Mouse (Mus musculus) kidney, embryonic 16.5 days (tissue): Measurements from ENCODE around the gene Mfap3. TPM values are rescaled to one million over a fixed set of nuclear protein-coding genes. Genes with fewer than 3 reads are reported as not detected.
"Not testable (repeated sequence)": the region's sequence is repeated elsewhere in the genome, so short reads cannot be mapped to it uniquely, and the experiment has no call there.

Source experiments
- ATAC-seq: fragments of 200-750 bp; cut with Nextera tagmentation; 2 replicates; pipeline ENCODE4 v1.8.0; 2017; ENCODE audit warnings: moderate TSS enrichment; ENCODE audit not compliant: low FRiP score, low TSS enrichment
- H3K27ac ChIP-seq: fragments of 300-500 bp; sonication (generic); 2 replicates; pipeline ENCODE4 v1.5.1; 2014; ENCODE audit warnings: low read length
- H3K27me3 ChIP-seq: fragments of 300-500 bp; sonication (generic); 2 replicates; pipeline ENCODE4 v1.6.1; 2014; ENCODE audit warnings: low read length, control low read depth, mixed read lengths; ENCODE audit not compliant: insufficient read depth
- H3K36me3 ChIP-seq: fragments of 300-500 bp; sonication (generic); 2 replicates; pipeline ENCODE4 v1.6.1; 2014; ENCODE audit warnings: low read length, control low read depth, mixed read lengths; ENCODE audit not compliant: insufficient read depth
- H3K4me1 ChIP-seq: fragments of 300-500 bp; sonication (generic); 2 replicates; pipeline ENCODE4 v1.6.1; 2014; ENCODE audit warnings: low read length, control low read depth, mixed read lengths; ENCODE audit not compliant: insufficient read depth
- H3K4me2 ChIP-seq: fragments of 300-500 bp; sonication (generic); replicated peaks from 2 replicates; pipeline ENCODE4 v1.6.1; 2014; ENCODE audit warnings: low read depth, low read length
- H3K4me3 ChIP-seq: fragments of 300-500 bp; sonication (generic); 2 replicates; pipeline ENCODE4 v1.5.1; 2014; ENCODE audit warnings: mild to moderate bottlenecking, low read length
- H3K9ac ChIP-seq: fragments of 300-500 bp; sonication (generic); replicated peaks from 2 replicates; pipeline ENCODE4 v1.6.1; 2014; ENCODE audit warnings: low read length
- H3K9me3 ChIP-seq: fragments of 300-500 bp; sonication (generic); 2 replicates; pipeline ENCODE4 v1.6.1; 2016; ENCODE audit warnings: low read length, control low read depth
- WGBS: fragments of 180-500 bp; shearing (Covaris S2); extraction: QIAGEN DNeasy Blood & Tissue Kit; methylation state at CpG from one replicate; pipeline ENCODE4 v1.1.7; 2014; 5-methylcytosine and 5-hydroxymethylcytosine counted together
- polyA plus RNA-seq: library from polyadenylated mRNA; unstranded; fragments of >200 nt; fragmentation: Nextera tagmentation; extraction: Ambion mirVana; gene quantifications from 2 replicates; pipeline ENCODE4 v1.2.1, GENCODE M21; 2015

The Mfap3 gene
- polyA plus RNA-seq, 1 experiment from 2014 or later, result 51.3 TPM

- H3K9ac ChIP-seq, result no peak overlapping the region
- no peaks in the 10 kb centered on the region for H3K9me3 ChIP-seq
- 37% methylated on average over 18 of the region's 18 CpGs for WGBS
- H3K27ac ChIP-seq, result no peak overlapping the region
- no peaks in the 10 kb centered on the region for H3K27me3 ChIP-seq
- H3K36me3 ChIP-seq, result no peaks in the 10 kb centered on the region
- peak overlapping the region; percentile 49 for H3K4me2 ChIP-seq
- ATAC-seq, result peak; percentile 73; the same call in 1 of the 2 replicates
- peaks cover 4% of the 10 kb centered on the region; the same call in 1 of the 2 replicates for H3K4me1 ChIP-seq
- H3K4me3 ChIP-seq, result 0 out of 2 replicates have a peak overlapping the region, but pooled peaks have one; percentile 17
Observed at GRCm38 (mm10) chr11:57548618-57549550, 30.4 kb downstream of the Mfap3 start.

- H3K27ac ChIP-seq, result no peak overlapping the region
- WGBS, result 92% methylated on average over 2 of the region's 2 CpGs
- no peak for ATAC-seq
- H3K4me3 ChIP-seq, result no peak overlapping the region
- no peaks in the 10 kb centered on the region for H3K9me3 ChIP-seq
- no peaks in the 10 kb centered on the region for H3K36me3 ChIP-seq
- no peak overlapping the region for H3K4me2 ChIP-seq
- peaks cover 4% of the 10 kb centered on the region; the same call in 1 of the 2 replicates for H3K4me1 ChIP-seq
- H3K9ac ChIP-seq, result no peak overlapping the region
- H3K27me3 ChIP-seq, result no peaks in the 10 kb centered on the region
Observed at GRCm38 (mm10) chr11:57550230-57550629, 31.8 kb downstream of the Mfap3 start.

- Histone ChIP-seq H3K27ac (no peak overlapping the region), H3K4me1 (peaks cover 4% of the 10 kb centered on the region; the same call in 1 of the 2 replicates), H3K9me3 (no peaks in the 10 kb centered on the region), H3K27me3 (no peaks in the 10 kb centered on the region), H3K4me3 (no peak overlapping the region), H3K9ac (no peak overlapping the region), H3K36me3 (no peaks in the 10 kb centered on the region), H3K4me2 (no peak overlapping the region)
- WGBS, result 82% methylated on average over 8 of the region's 8 CpGs
- no peak for ATAC-seq
Observed at GRCm38 (mm10) chr11:57551016-57551415, 32.6 kb downstream of the Mfap3 start.

- H3K9ac ChIP-seq, result no peak overlapping the region
- no peak overlapping the region for H3K4me3 ChIP-seq
- no peak for ATAC-seq
- WGBS, result 61% methylated on average over 9 of the region's 9 CpGs
- no peak overlapping the region for H3K27ac ChIP-seq
- H3K36me3 ChIP-seq, result no peaks in the 10 kb centered on the region
- H3K9me3 ChIP-seq, result no peaks in the 10 kb centered on the region
- H3K4me2 ChIP-seq, result no peak overlapping the region
- peaks cover 4% of the 10 kb centered on the region; the same call in 1 of the 2 replicates for H3K4me1 ChIP-seq
- H3K27me3 ChIP-seq, result no peaks in the 10 kb centered on the region
Observed at GRCm38 (mm10) chr11:57553015-57553780, 34.7 kb downstream of the Mfap3 start.

- H3K36me3 ChIP-seq, H3K4me1 ChIP-seq: not testable (repeated sequence)
- 82% methylated on average over 9 of the region's 10 CpGs for WGBS
Observed at GRCm38 (mm10) chr11:57557936-57558335, 39.5 kb downstream of the Mfap3 start.

GRCm38 (mm10) chr11:57564564-57564963, 46.1 kb downstream of the Mfap3 start:
- no peaks in the 10 kb centered on the region for H3K4me1 ChIP-seq
- 58% methylated on average over 12 of the region's 12 CpGs for WGBS
- H3K36me3 ChIP-seq, result no peaks in the 10 kb centered on the region
- H3K4me3 ChIP-seq, result no peak overlapping the region
- no peak overlapping the region for H3K4me2 ChIP-seq
- no peak overlapping the region for H3K9ac ChIP-seq
- 0 out of 2 replicates have a peak, but pooled peaks cover 5% of the 10 kb centered on the region for H3K27me3 ChIP-seq
- H3K27ac ChIP-seq, result no peak overlapping the region
- no peaks in the 10 kb centered on the region for H3K9me3 ChIP-seq
- no peak for ATAC-seq

More at GRCm38 (mm10) chr11:57557936-57558335, 39.5 kb downstream of the Mfap3 start:
- H3K27ac ChIP-seq, H3K27me3 ChIP-seq, ATAC-seq, H3K9me3 ChIP-seq, H3K4me3 ChIP-seq, H3K9ac ChIP-seq, H3K4me2 ChIP-seq: not testable (repeated sequence)

- 40% methylated on average over 18 of the region's 18 CpGs for WGBS
- H3K4me3 ChIP-seq, result no peak overlapping the region
- no peak for ATAC-seq
- no peaks in the 10 kb centered on the region for H3K36me3 ChIP-seq
- H3K9ac ChIP-seq, result no peak overlapping the region
- no peak overlapping the region for H3K27ac ChIP-seq
- H3K4me1 ChIP-seq, result no peaks in the 10 kb centered on the region
- H3K27me3 ChIP-seq, result 0 out of 2 replicates have a peak, but pooled peaks cover 5% of the 10 kb centered on the region
- H3K9me3 ChIP-seq, result no peaks in the 10 kb centered on the region
- H3K4me2 ChIP-seq, result no peak overlapping the region
Observed at GRCm38 (mm10) chr11:57566091-57567035, 47.9 kb downstream of the Mfap3 start.

- no peak for ATAC-seq
Observed at GRCm38 (mm10) chr11:57568950-57569490, 50.6 kb downstream of the Mfap3 start.

GRCm38 (mm10) chr11:57571035-57571434, 52.6 kb downstream of the Mfap3 start:
- no peaks in the 10 kb centered on the region for H3K36me3 ChIP-seq
- ATAC-seq, result no peak
- WGBS, result 86% methylated on average over 3 of the region's 3 CpGs
- H3K9ac ChIP-seq, result no peak overlapping the region
- no peaks in the 10 kb centered on the region for H3K9me3 ChIP-seq
- no peak overlapping the region for H3K27ac ChIP-seq
- H3K4me3 ChIP-seq, result no peak overlapping the region
- no peak overlapping the region for H3K4me2 ChIP-seq
- no peaks in the 10 kb centered on the region for H3K4me1 ChIP-seq
- 0 out of 2 replicates have a peak, but pooled peaks cover 5% of the 10 kb centered on the region for H3K27me3 ChIP-seq

More at GRCm38 (mm10) chr11:57568950-57569490, 50.6 kb downstream of the Mfap3 start:
- H3K4me3 ChIP-seq, result no peak overlapping the region
- WGBS, result 93% methylated on average over 2 of the region's 2 CpGs
- no peak overlapping the region for H3K27ac ChIP-seq
- no peaks in the 10 kb centered on the region for H3K36me3 ChIP-seq
- no peak overlapping the region for H3K9ac ChIP-seq
- no peaks in the 10 kb centered on the region for H3K9me3 ChIP-seq
- H3K4me2 ChIP-seq, result no peak overlapping the region
- H3K4me1 ChIP-seq, result no peaks in the 10 kb centered on the region
- 0 out of 2 replicates have a peak, but pooled peaks cover 5% of the 10 kb centered on the region for H3K27me3 ChIP-seq
